Mouse (Mus musculus) urinary bladder, postnatal 14 days (tissue): Measurements from ENCODE around the gene Ggta1.

ENCODE experiments used
- DNase-seq: peaks from one replicate; pipeline ENCODE4 v3.0.0; 2021; ENCODE audit warnings: low spot score

Gene Ggta1

DNA sequence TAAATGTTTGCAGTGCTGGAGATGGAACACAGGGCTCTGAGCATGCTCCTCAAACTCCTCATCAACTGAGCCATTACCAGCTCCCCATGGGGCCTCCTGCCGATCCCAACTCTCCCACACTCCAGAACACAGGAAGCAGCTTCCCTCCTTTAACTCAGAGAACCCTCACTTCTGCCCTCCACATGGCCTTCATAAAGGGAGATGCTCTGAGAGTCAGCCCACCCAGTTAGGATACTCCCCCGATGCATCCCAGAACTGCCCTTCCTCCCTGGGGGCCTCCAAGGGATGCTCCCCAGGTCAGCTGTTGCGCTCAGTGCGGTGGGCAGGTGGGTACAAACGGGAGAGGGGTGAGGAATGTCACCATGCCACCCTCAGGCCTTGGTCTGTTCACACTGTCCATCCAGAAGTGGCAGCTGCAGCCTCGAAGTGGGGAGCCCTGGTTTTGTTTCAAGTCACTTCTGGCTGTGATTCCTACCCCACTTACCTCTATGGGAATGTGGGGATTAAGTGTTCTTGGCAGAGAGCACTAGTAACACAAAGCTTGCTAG lies 28.4 kb downstream of the Ggta1 start:
- no peak for DNase-seq

DNA sequence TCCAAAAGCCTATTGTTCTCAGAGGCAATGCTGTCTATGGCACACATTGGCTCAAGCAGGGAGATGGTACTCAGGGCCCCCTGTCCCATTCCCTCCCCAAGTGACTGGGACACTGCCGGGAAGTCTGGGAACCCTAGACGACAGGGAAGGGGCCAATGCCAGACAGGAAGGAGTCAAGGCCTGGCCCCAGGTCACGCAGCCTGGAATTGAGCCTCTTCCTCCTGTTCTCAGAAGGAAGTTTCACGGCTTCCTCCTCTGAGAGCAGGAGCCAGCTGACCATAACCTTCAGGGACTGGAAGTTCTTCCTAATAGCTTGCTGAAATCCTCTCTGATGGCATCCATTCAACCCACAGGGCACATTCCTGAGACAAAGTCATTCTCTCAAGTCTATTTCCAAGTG lies 29.6 kb downstream of the Ggta1 start:
- no peak for DNase-seq

DNA sequence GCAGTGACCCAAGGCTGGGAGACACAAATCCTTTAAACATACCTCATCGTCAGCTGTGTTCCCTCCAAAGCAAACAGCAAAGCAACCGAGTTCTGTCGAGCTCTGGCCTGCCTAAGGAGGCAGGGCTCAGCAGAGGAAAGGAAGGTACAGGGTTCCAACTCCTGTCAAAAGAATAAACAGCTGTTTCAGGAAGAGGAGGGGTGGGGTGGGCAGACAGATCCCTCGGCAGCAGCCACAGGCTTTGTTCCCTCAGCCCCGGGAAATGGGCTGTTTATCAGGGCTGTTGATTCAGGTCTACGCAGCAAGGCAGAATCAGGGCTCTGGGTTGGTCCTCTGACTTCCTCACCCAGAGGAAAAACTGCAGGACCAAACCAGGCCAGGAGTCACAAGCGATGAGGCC lies 30.6 kb downstream of the Ggta1 start:
- DNase-seq, result peak; percentile 21

DNA sequence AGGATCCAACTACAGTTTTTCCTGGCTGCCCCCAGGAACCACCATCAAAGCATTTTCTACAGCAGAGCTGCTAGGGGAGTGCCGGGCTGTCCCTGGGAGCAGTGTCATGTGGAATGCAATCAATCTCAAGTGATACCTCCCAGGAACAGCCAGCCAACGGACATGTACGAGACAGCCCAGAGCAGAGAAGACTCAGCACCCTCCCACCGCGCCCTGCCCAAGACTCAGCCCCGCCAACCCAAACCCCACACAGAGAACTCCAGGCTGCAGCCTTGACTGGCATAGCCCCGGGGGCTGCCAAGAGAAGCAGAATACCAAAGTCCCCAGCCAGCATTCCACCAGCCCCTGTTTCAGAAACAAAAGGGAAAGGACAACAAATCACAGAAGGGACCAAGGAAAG lies 31.0 kb downstream of the Ggta1 start:
- DNase-seq, result peak; percentile 24

- no peak for DNase-seq
These were observed 32.2 kb downstream of the Ggta1 start for GRCm38 (mm10) chr2:35430806-35431205.

GRCm38 (mm10) chr2:35428615-35429300 lies 34.3 kb downstream of the Ggta1 start:
- no peak for DNase-seq

GRCm38 (mm10) chr2:35427559-35427958 lies 35.5 kb downstream of the Ggta1 start:
- no peak for DNase-seq

- no peak for DNase-seq
These were observed 39.2 kb downstream of the Ggta1 start for GRCm38 (mm10) chr2:35423711-35424339.

DNA sequence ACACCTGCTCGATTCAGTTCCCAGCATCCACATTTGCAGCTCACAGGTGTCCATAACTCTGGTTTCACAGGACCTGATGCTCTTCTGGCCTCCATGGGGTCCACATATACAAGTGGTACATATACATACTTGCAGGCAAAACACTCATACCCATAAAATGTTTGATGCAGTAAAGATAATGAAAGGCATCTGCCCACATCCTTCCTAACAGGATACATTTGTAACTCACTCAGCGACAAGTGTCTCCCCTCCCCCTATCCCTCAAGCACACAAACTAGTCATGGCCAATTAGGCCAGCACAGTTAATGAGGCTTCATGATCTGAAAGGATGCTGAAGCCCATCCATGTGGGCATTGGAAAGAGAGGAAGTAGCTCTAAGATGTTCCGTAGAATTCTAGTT lies 40.6 kb downstream of the Ggta1 start:
- DNase-seq, result no peak

DNA sequence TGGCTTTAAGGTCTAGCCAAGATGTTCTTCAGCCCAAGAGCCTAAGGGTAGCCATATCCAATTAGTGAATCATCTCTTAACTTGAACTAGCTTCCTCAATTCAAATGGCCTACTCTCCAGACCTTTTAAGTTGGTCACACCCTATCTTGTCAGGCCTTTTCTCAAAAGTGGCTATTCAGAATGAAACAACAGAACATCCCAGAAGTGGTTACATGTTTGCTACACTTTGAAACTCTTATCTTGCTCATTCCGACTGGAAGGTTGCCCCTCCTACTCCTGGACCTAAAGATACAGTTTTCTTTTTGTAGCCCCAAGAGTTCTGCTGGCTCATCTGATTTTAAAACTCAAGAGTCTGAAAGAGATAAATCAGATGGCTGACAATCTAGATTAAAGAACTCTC lies 42.4 kb downstream of the Ggta1 start:
- DNase-seq, result no peak

- no peak for DNase-seq
These were observed 43.4 kb downstream of the Ggta1 start for GRCm38 (mm10) chr2:35419671-35420070.

- no peak for DNase-seq
These were observed 43.8 kb downstream of the Ggta1 start for GRCm38 (mm10) chr2:35419243-35419642.

- no peak for DNase-seq
These were observed 45.8 kb downstream of the Ggta1 start for GRCm38 (mm10) chr2:35417231-35417630.

DNA sequence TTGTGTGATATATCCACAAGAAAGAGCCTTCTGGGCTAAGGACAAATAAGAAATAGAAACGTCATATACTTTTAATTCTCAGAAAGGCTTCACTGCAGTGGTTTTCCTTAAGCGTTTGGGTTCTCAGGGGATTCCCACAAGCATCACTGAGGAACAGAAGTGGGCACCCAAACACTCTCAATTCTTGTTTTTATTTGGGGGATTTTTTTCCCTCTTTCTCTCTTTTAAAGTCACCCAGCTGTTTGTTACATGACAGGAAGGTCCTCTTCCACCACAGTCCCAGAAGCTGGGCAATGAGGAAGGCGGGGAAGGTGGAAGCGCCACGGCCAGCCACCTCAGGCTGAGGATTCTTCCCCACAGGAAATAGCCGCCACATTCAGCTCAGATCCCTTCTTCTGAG lies 46.6 kb downstream of the Ggta1 start:
- DNase-seq, result no peak

DNA sequence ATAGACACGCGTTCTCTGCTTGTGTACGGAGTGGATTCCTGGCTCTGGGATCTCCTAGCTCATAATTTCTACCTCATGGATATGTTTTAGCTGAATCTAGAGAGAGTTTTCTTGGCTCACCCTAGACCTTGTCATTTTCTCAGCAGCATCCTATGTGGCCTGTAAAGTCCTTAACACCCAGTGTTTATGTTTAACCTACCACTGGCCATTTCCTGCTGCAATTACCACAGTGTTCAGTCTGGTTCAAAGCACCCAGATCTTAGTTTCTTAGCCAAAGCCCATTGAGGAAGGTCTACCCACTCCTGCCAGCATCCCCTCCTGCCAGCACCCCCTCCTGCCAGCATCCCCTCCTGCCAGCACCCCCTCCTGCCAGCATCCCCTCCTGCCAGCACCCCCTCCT lies 50.2 kb downstream of the Ggta1 start:
- no peak for DNase-seq

- DNase-seq, result no peak
These were observed 50.8 kb downstream of the Ggta1 start for GRCm38 (mm10) chr2:35412246-35412645.

DNA sequence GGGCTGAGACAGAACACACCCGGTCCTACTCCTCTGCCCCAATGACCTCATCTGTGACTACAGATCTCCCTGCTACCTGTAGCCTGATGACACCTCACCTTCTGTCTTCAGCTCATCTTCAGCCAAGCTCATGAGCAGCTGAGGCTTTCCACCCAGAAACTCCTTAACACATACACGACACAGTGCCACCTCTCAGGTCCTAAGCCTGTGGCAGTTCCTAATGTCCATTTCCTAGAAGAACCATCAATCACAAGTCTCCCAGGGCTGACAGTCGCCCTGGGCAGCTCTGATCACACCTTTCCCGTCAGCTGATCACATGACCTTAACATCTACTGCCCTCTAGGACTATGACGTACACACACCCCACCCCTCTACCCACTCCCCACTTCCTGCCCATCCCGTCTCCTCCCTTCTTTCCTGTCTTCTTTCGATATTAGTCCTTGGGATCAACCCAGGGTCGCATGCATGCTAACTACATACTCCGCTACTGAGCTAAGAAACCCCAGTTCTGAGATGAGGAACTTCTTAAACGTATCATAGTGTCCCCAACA lies 51.3 kb downstream of the Ggta1 start:
- no peak for DNase-seq

- no peak for DNase-seq
These were observed 53.6 kb downstream of the Ggta1 start for GRCm38 (mm10) chr2:35409466-35409865.

DNA sequence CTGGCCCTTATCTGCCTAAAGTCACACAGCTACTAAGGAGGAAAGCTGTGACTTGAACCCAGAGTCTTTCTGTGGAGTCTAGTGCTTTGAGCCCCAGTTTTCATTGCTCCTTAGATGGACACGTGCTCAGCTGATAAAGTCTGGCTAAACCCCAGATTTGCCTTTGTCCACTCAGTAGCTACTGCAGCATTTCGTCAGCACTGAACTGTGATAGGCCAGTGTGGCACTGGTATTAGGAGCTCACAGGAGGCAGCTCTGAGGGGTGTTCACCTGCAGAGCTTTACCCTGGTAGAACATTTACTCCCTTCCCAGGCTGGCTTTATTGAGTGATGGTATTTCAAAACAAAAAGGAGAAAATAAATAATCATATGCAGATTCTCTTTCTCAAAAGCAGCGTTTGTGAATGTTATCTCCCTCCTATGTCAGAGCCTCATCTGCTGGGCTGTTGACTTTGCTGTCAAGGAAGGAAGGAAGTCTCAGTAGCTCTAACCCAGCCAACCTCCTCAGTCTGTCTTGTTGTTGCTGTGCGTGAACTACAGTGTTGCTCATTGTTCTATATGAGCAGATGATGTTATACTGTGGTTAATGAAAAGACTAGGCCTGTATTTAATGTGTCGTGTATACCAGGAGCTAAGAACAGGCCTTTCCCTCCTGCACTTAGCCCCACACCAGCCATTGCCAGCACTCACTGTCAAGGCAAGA lies 54.5 kb downstream of the Ggta1 start:
- no peak for DNase-seq

- DNase-seq, result no peak
These were observed 55.2 kb downstream of the Ggta1 start for GRCm38 (mm10) chr2:35407878-35408277.

- DNase-seq, result no peak
These were observed 55.8 kb downstream of the Ggta1 start for GRCm38 (mm10) chr2:35407266-35407665.

DNA sequence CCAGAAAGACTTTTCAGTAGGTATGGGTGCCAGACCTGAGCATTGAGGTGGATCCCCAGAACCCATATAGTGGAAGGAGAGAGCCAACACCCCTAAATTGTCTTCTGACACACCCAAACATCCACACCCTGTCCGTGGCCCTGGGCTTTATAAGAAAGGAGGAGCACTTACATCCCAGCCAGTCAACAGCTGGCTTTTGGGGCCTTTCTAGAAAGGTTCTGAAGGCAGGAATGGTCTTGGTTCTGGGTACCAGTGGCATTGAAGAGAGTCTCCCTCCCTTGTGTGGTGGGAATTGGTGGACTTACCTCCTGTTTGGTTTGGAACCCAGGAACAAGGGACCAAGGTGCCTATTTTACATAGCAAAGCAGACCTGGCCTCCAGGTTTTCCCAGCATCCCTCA lies 56.4 kb downstream of the Ggta1 start:
- DNase-seq, result no peak

GRCm38 (mm10) chr2:35402391-35402790 lies 60.6 kb downstream of the Ggta1 start:
- DNase-seq, result no peak
